Mouse (Mus musculus) heart, postnatal 0 days (tissue): Measurements from ENCODE around the gene Arpc2. TPM values are rescaled to one million over a fixed set of nuclear protein-coding genes. Genes with fewer than 3 reads are reported as not detected.
A peak's percentile ranks its signal among the peaks of the same experiment; 100 is the strongest.

Source experiments
- ATAC-seq: fragments of 200-750 bp; cut with Nextera tagmentation; 2 replicates; pipeline ENCODE4 v1.8.0; 2017; ENCODE audit warnings: low read depth, moderate number of reproducible peaks, moderate library complexity; ENCODE audit not compliant: insufficient read depth
- DNase-seq: peaks from one replicate; pipeline ENCODE4 v3.0.0-alpha.2; 2016; ENCODE audit warnings: low spot score
- H3K27ac ChIP-seq: fragments of 300-500 bp; sonication (generic); 2 replicates; pipeline ENCODE4 v1.5.1; 2014; ENCODE audit warnings: low read depth, mild to moderate bottlenecking
- H3K27me3 ChIP-seq: fragments of 300-500 bp; sonication (generic); 2 replicates; pipeline ENCODE4 v1.6.1; 2014; ENCODE audit warnings: low read length, mixed read lengths; ENCODE audit not compliant: control insufficient read depth, insufficient read depth
- H3K36me3 ChIP-seq: fragments of 300-500 bp; sonication (generic); replicated peaks from 2 replicates; pipeline ENCODE4 v1.6.1; 2014; ENCODE audit warnings: low read length, mixed read lengths; ENCODE audit not compliant: control insufficient read depth, insufficient read depth
- H3K4me1 ChIP-seq: fragments of 300-500 bp; sonication (generic); 2 replicates; pipeline ENCODE4 v1.6.1; 2014; ENCODE audit warnings: antibody characterized with exemption; ENCODE audit not compliant: control insufficient read depth, insufficient read depth
- H3K4me2 ChIP-seq: fragments of 300-500 bp; sonication (generic); 2 replicates; pipeline ENCODE4 v1.6.1; 2014; ENCODE audit warnings: low read depth, mild to moderate bottlenecking, low read length, moderate library complexity
- H3K4me3 ChIP-seq: fragments of 300-500 bp; sonication (generic); 2 replicates; pipeline ENCODE4 v1.5.1; 2014; ENCODE audit warnings: low read depth, low read length
- H3K9ac ChIP-seq: fragments of 300-500 bp; sonication (generic); replicated peaks from 2 replicates; pipeline ENCODE4 v1.6.1; 2014; ENCODE audit warnings: low read depth, low read length, mixed read lengths
- H3K9me3 ChIP-seq: fragments of 300-500 bp; sonication (generic); replicated peaks from 2 replicates; pipeline ENCODE4 v1.6.1; 2016; ENCODE audit warnings: low read length; ENCODE audit not compliant: control insufficient read depth
- CTCF ChIP-seq: IDR thresholded peaks from 2 replicates; pipeline ENCODE4 v1.5.1; 2016; ENCODE audit warnings: antibody characterized with exemption, control low read depth, low read depth
- EP300 ChIP-seq: IDR thresholded peaks from 2 replicates; pipeline ENCODE4 v1.6.1; 2016; ENCODE audit warnings: antibody characterized with exemption, low read depth
- WGBS: fragments of 180-500 bp; shearing (Covaris S2); extraction: QIAGEN DNeasy Blood & Tissue Kit; methylation state at CpG from one replicate; pipeline ENCODE4 v1.1.7; 2014; 5-methylcytosine and 5-hydroxymethylcytosine counted together
- polyA plus RNA-seq: library from polyadenylated mRNA; unstranded; fragments of >200 nt; fragmentation: Nextera tagmentation; extraction: Ambion mirVana; gene quantifications from 2 replicates; pipeline ENCODE4 v1.2.1, GENCODE M21; 2015
- total RNA-seq: library from RNA; depleted of rRNA; stranded (reverse); fragments of >200 nt; gene quantifications from 2 replicates; pipeline ENCODE4 v1.2.3, GENCODE M21; 2014; ENCODE audit warnings: low replicate concordance

The Arpc2 gene
- total and polyA plus RNA-seq, 2 experiments from 2014 or later, result 149 to 374 TPM

DNA sequence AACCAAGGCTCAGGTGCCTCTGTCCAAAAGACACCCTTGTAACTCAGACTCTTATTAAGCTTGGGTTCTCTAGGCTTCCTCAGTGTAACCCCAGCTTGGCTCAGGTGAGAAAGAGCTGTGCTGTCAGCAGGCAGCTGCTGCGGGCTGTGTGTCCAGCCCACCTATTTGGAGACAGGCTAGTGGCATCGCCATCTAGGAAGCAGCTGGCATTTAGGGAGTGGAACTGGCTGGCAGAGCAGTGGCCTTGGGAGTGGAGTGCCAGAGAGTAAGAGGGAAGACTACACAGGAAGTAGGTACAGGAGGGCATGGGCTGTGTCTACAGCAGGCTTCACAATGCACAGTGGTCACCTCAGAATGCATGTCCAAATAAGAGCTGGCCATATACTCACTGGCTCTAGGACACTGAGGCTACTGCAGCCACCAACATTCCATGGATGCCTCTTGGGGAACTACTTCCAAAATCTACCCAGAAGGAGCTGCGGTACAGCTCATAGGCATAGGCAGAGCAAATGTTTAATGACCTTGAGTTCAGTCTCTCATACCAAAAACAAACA lies 58.3 kb downstream of the Arpc2 start:
- Histone ChIP-seq H3K4me1 (peaks cover 76% of the 10 kb centered on the region), H3K36me3 (peaks cover 39% of the 10 kb centered on the region), H3K4me3 (no peak overlapping the region), H3K9ac (no peak overlapping the region; the same call in 1 of the 2 replicates), H3K27me3 (no peaks in the 10 kb centered on the region), H3K4me2 (peak overlapping the region; percentile 10; the same call in 1 of the 2 replicates), H3K27ac (peak overlapping the region; percentile 98), H3K9me3 (no peaks in the 10 kb centered on the region)
- ATAC-seq, result no peak
- TF ChIP-seq EP300, result no peak
- no peak for TF ChIP-seq CTCF
- DNase-seq, result no peak
- WGBS, result 39% methylated on average over 3 of the region's 3 CpGs

- Histone ChIP-seq H3K4me1 (peaks cover 76% of the 10 kb centered on the region), H3K9ac (no peak overlapping the region), H3K27ac (peak overlapping the region; percentile 98), H3K9me3 (no peaks in the 10 kb centered on the region), H3K4me2 (peak overlapping the region; percentile 65), H3K36me3 (peaks cover 37% of the 10 kb centered on the region), H3K4me3 (no peak overlapping the region), H3K27me3 (no peaks in the 10 kb centered on the region)
- TF ChIP-seq CTCF, result peak; percentile 13; the same call in 1 of the 2 replicates
- no peak for TF ChIP-seq EP300
- 56% methylated on average over 6 of the region's 6 CpGs for WGBS
- no peak for ATAC-seq
- no peak for DNase-seq
Observed at GRCm38 (mm10) chr1:74294733-74295455, 59.0 kb downstream of the Arpc2 start.

- Histone ChIP-seq H3K4me1 (peaks cover 75% of the 10 kb centered on the region), H3K27ac (peak overlapping the region; percentile 98), H3K4me2 (peak overlapping the region; percentile 65), H3K36me3 (peaks cover 30% of the 10 kb centered on the region), H3K9ac (peak overlapping the region; percentile 44), H3K4me3 (peak overlapping the region; percentile 29), H3K27me3 (no peaks in the 10 kb centered on the region), H3K9me3 (no peaks in the 10 kb centered on the region)
- DNase-seq (peak; percentile 96), ATAC-seq (peak; percentile 89)
- 6% methylated on average over 9 of the region's 9 CpGs for WGBS
- no peak for TF ChIP-seq CTCF
- TF ChIP-seq EP300, result peak; percentile 90
Observed at GRCm38 (mm10) chr1:74295456-74296171, 59.7 kb downstream of the Arpc2 start.

GRCm38 (mm10) chr1:74296477-74296876 lies 60.6 kb downstream of the Arpc2 start:
- TF ChIP-seq CTCF (no peak), EP300 (no peak)
- peak overlapping the region; percentile 29 for H3K4me3 ChIP-seq
- ATAC-seq (no peak), DNase-seq (no peak)
- H3K27ac ChIP-seq, result peak overlapping the region; percentile 98
- 16% methylated on average over 6 of the region's 6 CpGs for WGBS
- H3K9me3 ChIP-seq, result no peaks in the 10 kb centered on the region
- no peaks in the 10 kb centered on the region for H3K27me3 ChIP-seq
- H3K4me1 ChIP-seq, result peaks cover 73% of the 10 kb centered on the region
- peak overlapping the region; percentile 65 for H3K4me2 ChIP-seq
- H3K9ac ChIP-seq, result peak overlapping the region; percentile 44
- peaks cover 23% of the 10 kb centered on the region for H3K36me3 ChIP-seq

- no peak for TF ChIP-seq EP300
- TF ChIP-seq CTCF, result no peak
- Histone ChIP-seq H3K36me3 (peaks cover 15% of the 10 kb centered on the region), H3K27ac (peak overlapping the region; percentile 98), H3K9me3 (no peaks in the 10 kb centered on the region), H3K9ac (peak overlapping the region; percentile 44; the same call in 1 of the 2 replicates), H3K4me1 (peaks cover 77% of the 10 kb centered on the region), H3K4me3 (no peak overlapping the region), H3K4me2 (peak overlapping the region; percentile 65), H3K27me3 (no peaks in the 10 kb centered on the region)
- ATAC-seq (no peak), DNase-seq (no peak)
- 37% methylated on average over 3 of the region's 3 CpGs for WGBS
Observed at GRCm38 (mm10) chr1:74297269-74297668, 61.4 kb downstream of the Arpc2 start.
